Comparison of ENCODE assay signal across 9 mouse cellular contexts in genomic region chr7:98837901-98838300, GRCm38 (mm10). TPM values are rescaled to one million over a fixed set of nuclear protein-coding genes. Genes with fewer than 3 reads are reported as not detected.
DNase-seq lines count a peak whose midpoint lies in the region; ATAC-seq and TF ChIP-seq lines count a peak whose summit lies in the region.
"Had no signal": no experiment of that assay in that cellular context is flagged by ENCODE, and none has a peak within 500 bp of the region (broad histone marks: within the 10 kb centered on the region; RNA-seq: fewer than 3 reads in every experiment).

No protein-coding gene starts in this region.

- H3K4me3 ChIP-seq in embryonic facial prominence, embryonic 12.5 days, result peak overlapping the region; percentile 58
- peak overlapping the region; percentile 60 for H3K4me3 ChIP-seq in limb, embryonic 14.5 days (replicated peaks; ENCODE audit: low read length)
- peak overlapping the region; percentile 43 for H3K4me3 ChIP-seq in midbrain, embryonic 16.5 days (ENCODE audit: low read depth, low read length)

- TF ChIP-seq POLR2A in limb, embryonic 14.5 days (IDR thresholded peaks at IDR 0.05; ENCODE audit: borderline replicate concordance, extremely low read depth, insufficient read depth, insufficient read length), result no peak

- under 1% methylated on average over 17 of the region's 17 CpGs for WGBS in embryonic facial prominence, embryonic 12.5 days
- 0% methylated on average over 17 of the region's 17 CpGs for WGBS in limb, embryonic 14.5 days
- WGBS in midbrain, embryonic 16.5 days, result 1% methylated on average over 17 of the region's 17 CpGs

- peaks cover 86% of the 10 kb centered on the region for H3K27me3 ChIP-seq in embryonic facial prominence, embryonic 12.5 days
- peaks cover 48% of the 10 kb centered on the region for H3K27me3 ChIP-seq in limb, embryonic 14.5 days (ENCODE audit: control insufficient read depth, insufficient read depth, low read length)
- H3K27me3 ChIP-seq in midbrain, embryonic 16.5 days (ENCODE audit: control insufficient read depth, insufficient read depth, low read depth, low read length), result peaks cover 70% of the 10 kb centered on the region
- no peaks in the 10 kb centered on the region for H3K27me3 ChIP-seq in splenic B cell, adult 2 months (ENCODE audit: control insufficient read depth, insufficient read depth, low read length, poor library complexity, severe bottlenecking)

- peaks cover 69% of the 10 kb centered on the region for H3K4me1 ChIP-seq in embryonic facial prominence, embryonic 12.5 days
- H3K4me1 ChIP-seq in limb, embryonic 14.5 days (ENCODE audit: control insufficient read depth, insufficient read depth, low read length), result peaks cover 39% of the 10 kb centered on the region
- H3K4me1 ChIP-seq in midbrain, embryonic 16.5 days (ENCODE audit: control insufficient read depth, insufficient read depth, low read length), result peaks cover 35% of the 10 kb centered on the region

- H3K9me3 ChIP-seq in embryonic facial prominence, embryonic 12.5 days, result no peaks in the 10 kb centered on the region
- no peaks in the 10 kb centered on the region for H3K9me3 ChIP-seq in limb, embryonic 14.5 days (ENCODE audit: control insufficient read depth, low read length)
- no peaks in the 10 kb centered on the region for H3K9me3 ChIP-seq in midbrain, embryonic 16.5 days (replicated peaks; ENCODE audit: control insufficient read depth, low read length, poor library complexity, severe bottlenecking)
- H3K9me3 ChIP-seq: G1E had no signal

- H3K36me3 ChIP-seq in embryonic facial prominence, embryonic 12.5 days, result no peaks in the 10 kb centered on the region
- H3K36me3 ChIP-seq in limb, embryonic 14.5 days (ENCODE audit: control insufficient read depth, insufficient read depth, low read length), result no peaks in the 10 kb centered on the region
- no peaks in the 10 kb centered on the region for H3K36me3 ChIP-seq in midbrain, embryonic 16.5 days (ENCODE audit: control insufficient read depth, insufficient read depth, low read length)
- no peaks in the 10 kb centered on the region for H3K36me3 ChIP-seq in splenic B cell, adult 2 months (ENCODE audit: control insufficient read depth, insufficient read depth, low read length, poor library complexity, severe bottlenecking)
- H3K36me3 ChIP-seq: G1E had no signal

- peak overlapping the region; percentile 31; the same call in 1 of the 2 replicates for H3K9ac ChIP-seq in embryonic facial prominence, embryonic 12.5 days
- H3K9ac ChIP-seq in limb, embryonic 14.5 days (ENCODE audit: low read depth, low read length, severe bottlenecking), result peak overlapping the region; percentile 68
- 0 out of 2 replicates have a peak overlapping the region, but pooled peaks have one; percentile 66 for H3K9ac ChIP-seq in midbrain, embryonic 16.5 days (ENCODE audit: low read depth, low read length)

- 0 out of 2 replicates have a peak, but pooled peaks have one; percentile 53 for ATAC-seq in embryonic facial prominence, embryonic 12.5 days (ENCODE audit: insufficient number of reproducible peaks, insufficient read depth, low FRiP score, low TSS enrichment)
- ATAC-seq in limb, embryonic 14.5 days (ENCODE audit: low FRiP score, low read depth), result peak; percentile 68; the same call in 1 of the 2 replicates
- peak; percentile 70 for ATAC-seq in midbrain, embryonic 16.5 days

- H3K4me2 ChIP-seq in embryonic facial prominence, embryonic 12.5 days (replicated peaks), result peak overlapping the region; percentile 97
- H3K4me2 ChIP-seq in limb, embryonic 14.5 days (replicated peaks; ENCODE audit: low read depth, low read length, severe bottlenecking), result peak overlapping the region; percentile 64
- H3K4me2 ChIP-seq in midbrain, embryonic 16.5 days (ENCODE audit: low read length), result peak overlapping the region; percentile 97

- H3K27ac ChIP-seq in embryonic facial prominence, embryonic 12.5 days, result 0 out of 2 replicates have a peak overlapping the region, but pooled peaks have one; percentile 23
- no peak overlapping the region for H3K27ac ChIP-seq in limb, embryonic 14.5 days (replicated peaks; ENCODE audit: low read depth, low read length)
- no peak overlapping the region for H3K27ac ChIP-seq in midbrain, embryonic 16.5 days (ENCODE audit: low read length)

- DNase-seq in urinary bladder, adult 18-20 months (ENCODE audit: low spot score in 2 of 2), result peak; percentile 76 to 81
- no peak for DNase-seq in urinary bladder, postnatal 10 days (ENCODE audit: low spot score)
- DNase-seq in heart, adult 8-10 months (ENCODE audit: low spot score), result peak; percentile 75
- DNase-seq in kidney, adult 8-10 months, result peak; percentile 61 to 83
- peak; percentile 88 for DNase-seq in limb, embryonic 14.5 days (ENCODE audit: low spot score)
- peak; percentile 63 for DNase-seq in splenic B cell, adult 2 months (ENCODE audit: low read depth, low spot score)

RNA-seq across cellular contexts. Expression of gene Wnt11, which starts 3.0 kb away (rescaled TPM):
- polyA plus RNA-seq in embryonic facial prominence, embryonic 12.5 days (2016; fragmentation: Nextera tagmentation; extraction: Ambion mirVana), result 24.3 and 25.7 TPM in 2 replicates
- 1 to 10 TPM; 4.2 to 7.8 (median 6.4) TPM for total RNA-seq in heart, adult 8-10 months (2022)
- 115 and 178 TPM in 2 replicates for polyA plus RNA-seq in limb, embryonic 14.5 days (2012; rRNA removed)
- 39.1 and 40.1 TPM in 2 replicates for polyA plus RNA-seq in limb, embryonic 14.5 days (2014; fragmentation: Nextera tagmentation; extraction: Ambion mirVana)
- polyA plus RNA-seq in midbrain, embryonic 16.5 days (2015; fragmentation: Nextera tagmentation; extraction: Ambion mirVana), result 1.0 and 1.2 TPM in 2 replicates
- total RNA-seq: G1E had no signal
- polyA plus RNA-seq: G1E had no signal

Comparison
In these comparisons a context has a peak if more than half of its experiments do, and no peak if none do; other contexts are left out.
1. RNA of gene Wnt11, which starts 3.0 kb away (polyA plus RNA-seq): 39.1 to 178 TPM in limb, embryonic 14.5 days and 24.3 to 25.7 TPM in embryonic facial prominence, embryonic 12.5 days; 1.0 to 1.2 TPM in midbrain, embryonic 16.5 days; every median in the first group is over 10 times any median in the second.
2. Peak in every context shown above with its lines, with median percentiles within 50 percentile points of each other: ATAC-seq, H3K4me2 ChIP-seq, H3K4me3 ChIP-seq and H3K9ac ChIP-seq.